Mouse (Mus musculus): ENCODE measurements around the gene Trim72.
"Not testable (repeated sequence)": the region's sequence is repeated elsewhere in the genome, so short reads cannot be mapped to it uniquely, and the experiment has no call there.

Trim72 gene

GRCm38 (mm10) chr7:128006193-128006592 lies 2.4 kb downstream of the Trim72 start:
- no peak for DNase-seq (ENCODE audit: low read depth, low spot score)

- no peak for DNase-seq (ENCODE audit: low read depth, low spot score)
These were observed 6.1 kb downstream of the Trim72 start for GRCm38 (mm10) chr7:128009715-128010340.

GRCm38 (mm10) chr7:128012136-128012780 lies 8.5 kb downstream of the Trim72 start:
- no peak for DNase-seq (ENCODE audit: low read depth, low spot score)

- DNase-seq (ENCODE audit: low read depth, low spot score): no peak
These were observed 9.4 kb downstream of the Trim72 start for GRCm38 (mm10) chr7:128013116-128013515.

- DNase-seq (ENCODE audit: low read depth, low spot score): not testable (repeated sequence)
These were observed 12.4 kb downstream of the Trim72 start for GRCm38 (mm10) chr7:128016134-128016533.

- DNase-seq (ENCODE audit: low read depth, low spot score): no peak
These were observed 12.9 kb downstream of the Trim72 start for GRCm38 (mm10) chr7:128016650-128017049.

- DNase-seq (ENCODE audit: low read depth, low spot score): no peak
These were observed 14.5 kb downstream of the Trim72 start for GRCm38 (mm10) chr7:128018275-128018674.

- DNase-seq (ENCODE audit: low read depth, low spot score): peak; percentile 48
These were observed 15.4 kb downstream of the Trim72 start for GRCm38 (mm10) chr7:128019187-128019586.

GRCm38 (mm10) chr7:128022974-128023373 lies 19.2 kb downstream of the Trim72 start:
- no peak for DNase-seq (ENCODE audit: low read depth, low spot score)

- peak; percentile 62 for DNase-seq (ENCODE audit: low read depth, low spot score)
These were observed 19.8 kb downstream of the Trim72 start for GRCm38 (mm10) chr7:128023565-128023964.

GRCm38 (mm10) chr7:128024364-128024763 lies 20.6 kb downstream of the Trim72 start:
- DNase-seq (ENCODE audit: low read depth, low spot score): no peak

GRCm38 (mm10) chr7:128024932-128025331 lies 21.2 kb downstream of the Trim72 start:
- DNase-seq (ENCODE audit: low read depth, low spot score): peak; percentile 94

- peak; percentile 56 for DNase-seq (ENCODE audit: low read depth, low spot score)
These were observed 21.6 kb downstream of the Trim72 start for GRCm38 (mm10) chr7:128025381-128025780.

GRCm38 (mm10) chr7:128031403-128031976 lies 27.7 kb downstream of the Trim72 start:
- no peak for DNase-seq (ENCODE audit: low read depth, low spot score)

- DNase-seq (ENCODE audit: low read depth, low spot score): no peak
These were observed 28.7 kb downstream of the Trim72 start for GRCm38 (mm10) chr7:128032290-128032988.

- DNase-seq (ENCODE audit: low read depth, low spot score): no peak
These were observed 29.2 kb downstream of the Trim72 start for GRCm38 (mm10) chr7:128032989-128033293.

GRCm38 (mm10) chr7:128033616-128034015 lies 29.9 kb downstream of the Trim72 start:
- DNase-seq (ENCODE audit: low read depth, low spot score): no peak

- not testable (repeated sequence) for DNase-seq (ENCODE audit: low read depth, low spot score)
These were observed 38.5 kb downstream of the Trim72 start for GRCm38 (mm10) chr7:128042161-128042820.

- DNase-seq (ENCODE audit: low read depth, low spot score): no peak
These were observed 40.5 kb downstream of the Trim72 start for GRCm38 (mm10) chr7:128044142-128044785.

- no peak for DNase-seq (ENCODE audit: low read depth, low spot score)
These were observed 41.9 kb downstream of the Trim72 start for GRCm38 (mm10) chr7:128045640-128046039.

- no peak for DNase-seq (ENCODE audit: low read depth, low spot score)
These were observed 45.1 kb downstream of the Trim72 start for GRCm38 (mm10) chr7:128048819-128049218.

All from 3T3-L1 (cell line).